Mouse (Mus musculus) embryonic stem cell, embryonic (primary cell): ENCODE measurements around the gene Tmem19.

Experiments
- CTCF ChIA-PET, 4 experiments: fragments of 300-600 bp in 2 of 4; fragments of 350-600 bp in 2 of 4; sonication (Branson Sonifier 250); formaldehyde crosslinking; loops; one replicate each; lab custom pipeline; 2022; ENCODE audit warnings: inconsistent platforms in 2 of 4; lab: Charles Lee
- POLR2A ChIA-PET, 4 experiments: fragments of 300-600 bp in 2 of 4; fragments of 350-600 bp in 2 of 4; sonication (Branson Sonifier 250); formaldehyde crosslinking; loops; one replicate each; lab custom pipeline; 2022; ENCODE audit warnings: antibody characterized with exemption in 4 of 4, inconsistent platforms in 1 of 4; lab: Charles Lee

The Tmem19 gene

GRCm38 (mm10) chr10:115361840-115362622 lies at the start of gene Tmem19:
Gene Tmem19 (minus strand): TSS chr10:115362501.
- POLR2A ChIA-PET, result interaction anchor here in 3 of 4 experiments (0.5 to 3.9 kb wide), 55 partner anchors 8 to 1702 kb away, joined by 3 to 84 read pairs (median 4); partner anchors contain the start of genes Rab21 (in 3 of the 3), Thap2 (in 3 of the 3), Zfc3h1 (in 2 of the 3) and Cct2 (in 1 of the 3)
- CTCF ChIA-PET, result interaction anchor here (0.6 to 1.0 kb wide), 7 partner anchors 9 to 1080 kb away, joined by 3 to 4 read pairs (median 3); no protein-coding TSS in a partner anchor

- CTCF ChIA-PET, result interaction anchor here (0.5 to 1.9 kb wide), 19 partner anchors 8 to 228 kb away, joined by 3 to 10 read pairs (median 4); partner anchors contain the start of gene Zfc3h1 (in 1 of the 4)
- POLR2A ChIA-PET, result interaction anchor here in 2 of 4 experiments (0.6 to 1.8 kb wide), 8 partner anchors 9 to 22 kb away, joined by 3 to 9 read pairs (median 4); partner anchors contain the start of gene Thap2 (in 2 of the 2)
Observed at GRCm38 (mm10) chr10:115406393-115406792, 44.1 kb upstream of the Tmem19 start.

- CTCF ChIA-PET, result interaction anchor here in 2 of 4 experiments (0.7 to 0.9 kb wide), 2 partner anchors 22 to 49 kb away, joined by 3 to 5 read pairs; no protein-coding TSS in a partner anchor
Observed at GRCm38 (mm10) chr10:115391896-115392295, 29.6 kb upstream of the Tmem19 start.

GRCm38 (mm10) chr10:115391076-115391475 lies 28.8 kb upstream of the Tmem19 start:
- ChIA-PET CTCF (interaction anchor here in 2 of 4 experiments (0.7 to 0.9 kb wide), 2 partner anchors 21 to 48 kb away, joined by 3 to 5 read pairs; no protein-coding TSS in a partner anchor), POLR2A (interaction anchor here in 2 of 4 experiments (1.0 to 2.6 kb wide), 3 partner anchors 20 to 40 kb away, joined by 3 to 6 read pairs (median 3); no protein-coding TSS in a partner anchor)

More at GRCm38 (mm10) chr10:115391896-115392295, 29.6 kb upstream of the Tmem19 start:
- POLR2A ChIA-PET, result no interaction called here

- ChIA-PET CTCF (interaction anchor here in 1 of 4 experiments (3.3 kb wide), 1 partner anchor 18 kb away, joined by 10 read pairs; no protein-coding TSS in a partner anchor), POLR2A (interaction anchor here in 1 of 4 experiments (1.2 to 3.5 kb wide), 5 partner anchors 9 to 26 kb away, joined by 3 to 26 read pairs (median 6); partner anchors contain the start of gene Tmem19)
Observed at GRCm38 (mm10) chr10:115387891-115388290, 25.6 kb upstream of the Tmem19 start.

- POLR2A ChIA-PET, result interaction anchor here (0.6 to 6.0 kb wide), 55 partner anchors 9 to 1811 kb away, joined by 3 to 84 read pairs (median 4); partner anchors contain the start of genes Tmem19 (in 3 of the 4), Rab21 (in 2 of the 4) and Cct2 (in 1 of the 4)
- CTCF ChIA-PET, result interaction anchor here (0.5 to 3.3 kb wide), 4 partner anchors 21 to 569 kb away, joined by 3 to 10 read pairs (median 4); no protein-coding TSS in a partner anchor
Observed at GRCm38 (mm10) chr10:115385018-115386002, 23.0 kb upstream of the Tmem19 start.

GRCm38 (mm10) chr10:115384221-115385017 lies 22.1 kb upstream of the Tmem19 start, which contains the start of the genes Thap2 and Zfc3h1:
Gene Thap2 (minus strand): TSS chr10:115384443.
Gene Zfc3h1 (plus strand): TSS chr10:115384959.
- ChIA-PET CTCF (interaction anchor here in 2 of 4 experiments (0.7 to 3.3 kb wide), 2 partner anchors 11 to 22 kb away, joined by 3 to 10 read pairs; no protein-coding TSS in a partner anchor), POLR2A (interaction anchor here in 3 of 4 experiments (0.7 to 6.0 kb wide), 53 partner anchors 8 to 212 kb away, joined by 3 to 84 read pairs (median 4); partner anchors contain the start of genes Rab21 (in 3 of the 3), Tmem19 (in 3 of the 3) and Lgr5 (in 1 of the 3))

- CTCF ChIA-PET, result interaction anchor here in 1 of 4 experiments (0.7 kb wide), 1 partner anchor 10 kb away, joined by 3 read pairs; no protein-coding TSS in a partner anchor
- POLR2A ChIA-PET, result interaction anchor here in 3 of 4 experiments (0.5 to 6.0 kb wide), 39 partner anchors 8 to 1307 kb away, joined by 3 to 84 read pairs (median 4); partner anchors contain the start of genes Rab21 (in 3 of the 3), Tmem19 (in 3 of the 3) and Lgr5 (in 1 of the 3)
Observed at GRCm38 (mm10) chr10:115383644-115384220, 21.4 kb upstream of the Tmem19 start.

- CTCF ChIA-PET, result no interaction called here
- POLR2A ChIA-PET, result interaction anchor here in 3 of 4 experiments (0.5 to 6.0 kb wide), 14 partner anchors 12 to 1307 kb away, joined by 3 to 84 read pairs (median 4); partner anchors contain the start of gene Tmem19 (in 3 of the 3)
Observed at GRCm38 (mm10) chr10:115382846-115383643, 20.7 kb upstream of the Tmem19 start.

GRCm38 (mm10) chr10:115381506-115382084 lies 19.3 kb upstream of the Tmem19 start:
- ChIA-PET POLR2A (interaction anchor here in 3 of 4 experiments (1.3 to 6.0 kb wide), 6 partner anchors 11 to 22 kb away, joined by 5 to 84 read pairs (median 6); partner anchors contain the start of gene Tmem19 (in 2 of the 3)), CTCF (no interaction called here)

- POLR2A ChIA-PET, result interaction anchor here in 3 of 4 experiments (0.7 to 3.9 kb wide), 31 partner anchors 9 to 126 kb away, joined by 3 to 84 read pairs (median 6); partner anchors contain the start of genes Thap2 (in 3 of the 3), Rab21 (in 2 of the 3) and Zfc3h1 (in 2 of the 3)
- CTCF ChIA-PET, result no interaction called here
Observed at GRCm38 (mm10) chr10:115363151-115363550, 850 bp upstream of the Tmem19 start.

- POLR2A ChIA-PET, result interaction anchor here in 3 of 4 experiments (0.7 to 3.9 kb wide), 43 partner anchors 8 to 1701 kb away, joined by 3 to 84 read pairs (median 5); partner anchors contain the start of genes Rab21 (in 3 of the 3), Thap2 (in 3 of the 3), Zfc3h1 (in 2 of the 3) and Cct2 (in 1 of the 3)
- CTCF ChIA-PET, result interaction anchor here in 1 of 4 experiments (0.7 to 1.0 kb wide), 2 partner anchors 8 to 39 kb away, joined by 3 to 4 read pairs; no protein-coding TSS in a partner anchor
Observed at GRCm38 (mm10) chr10:115362623-115362964, 293 bp upstream of the Tmem19 start.

- POLR2A ChIA-PET, result no interaction called here
- CTCF ChIA-PET, result no interaction called here
Observed at GRCm38 (mm10) chr10:115359066-115359465, 3.2 kb downstream of the Tmem19 start.

- POLR2A ChIA-PET, result no interaction called here
- CTCF ChIA-PET, result no interaction called here
Observed at GRCm38 (mm10) chr10:115358216-115358919, 3.9 kb downstream of the Tmem19 start.
